Mouse (Mus musculus): ENCODE data around the gene Ppp1r14a.
A peak's percentile ranks its signal among the peaks of the same experiment; 100 is the strongest.

Ppp1r14a gene

GRCm38 (mm10) chr7:29327087-29327486 lies 38.0 kb downstream of the Ppp1r14a start:
- DNase-seq (ENCODE audit: extremely low read depth, low read depth, low spot score), result no peak

- DNase-seq (ENCODE audit: extremely low read depth, low read depth, low spot score), result no peak
These were observed 39.9 kb downstream of the Ppp1r14a start for GRCm38 (mm10) chr7:29328984-29329383.

GRCm38 (mm10) chr7:29334156-29334555 lies 45.0 kb downstream of the Ppp1r14a start:
- DNase-seq (ENCODE audit: extremely low read depth, low read depth, low spot score), result no peak

GRCm38 (mm10) chr7:29335276-29335675 lies 46.2 kb downstream of the Ppp1r14a start:
- no peak for DNase-seq (ENCODE audit: extremely low read depth, low read depth, low spot score)

GRCm38 (mm10) chr7:29335841-29336671 lies 46.9 kb downstream of the Ppp1r14a start:
- no peak for DNase-seq (ENCODE audit: extremely low read depth, low read depth, low spot score)

GRCm38 (mm10) chr7:29336795-29337319 lies 47.7 kb downstream of the Ppp1r14a start:
- no peak for DNase-seq (ENCODE audit: extremely low read depth, low read depth, low spot score)

GRCm38 (mm10) chr7:29337766-29338165 lies 48.7 kb downstream of the Ppp1r14a start:
- DNase-seq (ENCODE audit: extremely low read depth, low read depth, low spot score), result no peak

- DNase-seq (ENCODE audit: extremely low read depth, low read depth, low spot score), result no peak
These were observed 49.3 kb downstream of the Ppp1r14a start for GRCm38 (mm10) chr7:29338351-29338919.

GRCm38 (mm10) chr7:29338984-29339679 lies 50.0 kb downstream of the Ppp1r14a start:
- no peak for DNase-seq (ENCODE audit: extremely low read depth, low read depth, low spot score)

- DNase-seq (ENCODE audit: extremely low read depth, low read depth, low spot score), result no peak
These were observed 51.1 kb downstream of the Ppp1r14a start for GRCm38 (mm10) chr7:29340247-29340646.

- DNase-seq (ENCODE audit: extremely low read depth, low read depth, low spot score), result no peak
These were observed 51.7 kb downstream of the Ppp1r14a start for GRCm38 (mm10) chr7:29340838-29341237.

- peak; percentile 14 for DNase-seq (ENCODE audit: extremely low read depth, low read depth, low spot score)
These were observed 52.6 kb downstream of the Ppp1r14a start for GRCm38 (mm10) chr7:29341722-29342121.

GRCm38 (mm10) chr7:29342489-29343092 lies 53.5 kb downstream of the Ppp1r14a start:
- no peak for DNase-seq (ENCODE audit: extremely low read depth, low read depth, low spot score)
